ENCODE assay signal across 12 mouse cellular contexts in the genomic region with DNA sequence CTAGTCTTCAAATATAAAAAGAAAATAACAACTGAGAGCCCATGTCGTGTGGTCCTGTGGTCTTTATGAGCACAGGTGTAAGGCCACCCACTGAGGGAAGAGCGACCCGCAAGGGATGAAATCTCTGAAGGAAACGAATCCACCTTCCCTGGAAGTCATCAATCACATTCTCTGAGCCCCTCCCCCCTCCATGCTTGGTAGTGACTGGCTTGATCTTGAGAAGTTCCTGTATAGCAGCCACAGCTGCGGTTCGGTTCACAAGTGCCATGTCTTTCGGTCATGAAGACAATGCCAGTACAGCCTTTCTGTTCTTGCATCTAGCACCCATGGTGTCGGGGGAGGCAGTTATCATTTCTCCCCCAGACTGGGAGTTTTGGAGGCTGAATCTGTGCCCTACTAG. TPM values are rescaled to one million over a fixed set of nuclear protein-coding genes. Genes with fewer than 3 reads are reported as not detected.
"Had no signal": no experiment of that assay in that cellular context is flagged by ENCODE, and none has a peak within 500 bp of the region (broad histone marks: within the 10 kb centered on the region; RNA-seq: fewer than 3 reads in every experiment).

No protein-coding gene starts in this region.

- H3K9ac ChIP-seq: limb, embryonic 12.5 days; liver, embryonic 14.5 days; midbrain, embryonic 13.5 days had no signal

- DNase-seq: kidney, adult 8-10 months; kidney, postnatal 25 days; liver; lung, adult 18-20 months had no signal

- H3K4me2 ChIP-seq: limb, embryonic 12.5 days; midbrain, embryonic 13.5 days had no signal

- ATAC-seq: intestine, postnatal 0 days; midbrain, embryonic 13.5 days had no signal

- H3K36me3 ChIP-seq: limb, embryonic 12.5 days; midbrain, embryonic 13.5 days had no signal

- H3K4me3 ChIP-seq: limb, embryonic 12.5 days; midbrain, embryonic 13.5 days; myocyte had no signal

- H3K27me3 ChIP-seq: limb, embryonic 12.5 days; midbrain, embryonic 13.5 days had no signal

- H3K9me3 ChIP-seq: limb, embryonic 12.5 days; midbrain, embryonic 13.5 days had no signal

- H3K4me1 ChIP-seq: limb, embryonic 12.5 days; midbrain, embryonic 13.5 days had no signal

- H3K27ac ChIP-seq: limb, embryonic 12.5 days; liver, embryonic 14.5 days; midbrain, embryonic 13.5 days; stomach, postnatal 0 days had no signal

RNA-seq across cellular contexts. Expression of gene Slc9a2, which starts 57.3 kb away (rescaled TPM):
- total RNA-seq: neutrophil, adult 5-6 weeks had no signal
- polyA plus RNA-seq: neural tube, embryonic 11.5 days had no signal
